Mouse (Mus musculus) liver, adult 2 months (tissue): ENCODE results near the gene Rgp1. TPM values are rescaled to one million over a fixed set of nuclear protein-coding genes. Genes with fewer than 3 reads are reported as not detected.

Experiments used
- DNase-seq: peaks from one replicate; pipeline ENCODE4 v3.0.0-alpha.2; 2011; ENCODE audit warnings: low read depth, low spot score; ENCODE audit errors: extremely low read depth
- H3K27ac ChIP-seq: fragments of 200-500 bp; replicated peaks from 2 replicates; pipeline ENCODE4 v1.5.1; 2012; ENCODE audit warnings: low read depth, mild to moderate bottlenecking, control low read depth, inconsistent platforms, low read length; ENCODE audit not compliant: insufficient read depth
- H3K27me3 ChIP-seq: fragments of 200-500 bp; 2 replicates; pipeline ENCODE4 v1.6.1; 2012; ENCODE audit warnings: mild to moderate bottlenecking, moderate library complexity, low read length, inconsistent platforms; ENCODE audit not compliant: control insufficient read depth, insufficient read depth
- H3K36me3 ChIP-seq: fragments of 200-500 bp; 2 replicates; pipeline ENCODE4 v1.6.1; 2012; ENCODE audit warnings: low read length, inconsistent platforms; ENCODE audit not compliant: control insufficient read depth, insufficient read depth
- H3K4me1 ChIP-seq: fragments of 200-500 bp; 2 replicates; pipeline ENCODE4 v1.6.1; 2011; ENCODE audit warnings: low read length; ENCODE audit not compliant: control insufficient read depth, insufficient read depth
- H3K4me3 ChIP-seq: fragments of 200-500 bp; 2 replicates; pipeline ENCODE4 v1.5.1; 2011; ENCODE audit warnings: low read depth, mild to moderate bottlenecking, control low read depth, low read length, moderate library complexity; ENCODE audit not compliant: insufficient read depth
- H3K79me2 ChIP-seq: fragments of 200-500 bp; 2 replicates; pipeline ENCODE4 v1.6.1; 2012; ENCODE audit warnings: inconsistent platforms, mild to moderate bottlenecking, low read length, moderate library complexity; ENCODE audit not compliant: control insufficient read depth, insufficient read depth
- H3K9ac ChIP-seq: fragments of 200-500 bp; 2 replicates; pipeline ENCODE4 v1.6.1; 2012; ENCODE audit warnings: low read depth, mild to moderate bottlenecking, control low read depth, inconsistent platforms, low read length
- CTCF ChIP-seq: fragments of 200-500 bp; IDR thresholded peaks from 2 replicates; pipeline ENCODE4 v1.5.1; 2011; ENCODE audit warnings: low read depth, low read length, control low read depth
- POLR2A ChIP-seq: fragments of 200-500 bp; IDR thresholded peaks from 2 replicates; pipeline ENCODE4 v1.6.1; 2011; ENCODE audit warnings: low read length, control low read depth; ENCODE audit not compliant: insufficient read depth; ENCODE audit errors: extremely low read depth
- WGBS: fragments of 180-500 bp; shearing (Covaris S2); methylation state at CpG from one replicate; pipeline ENCODE4 v1.1.7; 2018; 5-methylcytosine and 5-hydroxymethylcytosine counted together
- polyA plus RNA-seq: library from polyadenylated mRNA; depleted of rRNA; stranded (reverse); fragments of >200 nt; gene quantifications from 2 replicates; pipeline ENCODE4 v1.2.3, GENCODE M21; 2012; rRNA removed
- total RNA-seq: library from RNA; depleted of rRNA; stranded (reverse); fragments of >200 nt; gene quantifications from 2 replicates; pipeline ENCODE4 v1.2.3, GENCODE M21; 2014; rRNA removed

Gene Rgp1
- total and polyA plus RNA-seq, 2 experiments = 15.9 to 44.5 TPM

DNA sequence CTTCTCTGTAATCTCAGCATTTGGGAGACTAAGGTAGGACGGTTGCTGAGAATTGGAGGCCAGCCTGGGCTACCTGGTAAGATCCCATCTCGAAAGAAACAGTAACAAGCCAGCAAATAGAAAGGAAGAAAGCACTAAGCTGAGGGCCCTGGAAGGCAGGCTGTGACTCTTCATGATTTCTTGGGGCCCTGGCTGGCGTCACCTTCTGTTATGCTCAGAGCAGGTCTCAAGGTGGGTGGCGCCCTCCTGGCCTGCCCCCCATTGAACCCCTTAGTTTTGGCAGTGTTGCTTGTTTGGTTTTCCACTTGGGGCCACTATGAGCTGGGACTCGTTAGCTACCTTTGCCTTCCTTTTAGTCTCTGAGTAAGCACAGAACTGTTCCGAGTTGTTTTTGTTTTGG, 58.2 kb downstream of the Rgp1 start:
- TF ChIP-seq POLR2A (no peak), CTCF (no peak)
- H3K4me3 ChIP-seq = no peak overlapping the region
- no peak overlapping the region for H3K9ac ChIP-seq
- no peak for DNase-seq
- H3K4me1 ChIP-seq = no peaks in the 10 kb centered on the region
- no peaks in the 10 kb centered on the region for H3K79me2 ChIP-seq
- no peaks in the 10 kb centered on the region for H3K27me3 ChIP-seq
- WGBS = 87% methylated on average over 6 of the region's 6 CpGs
- no peak overlapping the region for H3K27ac ChIP-seq
- no peaks in the 10 kb centered on the region for H3K36me3 ChIP-seq

Other genes starting within 250 kb of the Rgp1 start
- 14.2 and 15.9 TPM in 2 replicates for gene Rusc2, start 196.7 kb upstream of the Rgp1 start, total RNA-seq
- 17.2 and 17.5 TPM in 2 replicates for gene Rusc2, start 196.7 kb upstream of the Rgp1 start, polyA plus RNA-seq
- gene Fam166b, start 149.6 kb upstream of the Rgp1 start, total RNA-seq = not detected in 2 replicates
- gene Fam166b, start 149.6 kb upstream of the Rgp1 start, polyA plus RNA-seq = not detected in 2 replicates
- gene Tesk1, start 136.8 kb upstream of the Rgp1 start, total RNA-seq = 3.0 and 3.2 TPM in 2 replicates
- 25.0 and 28.3 TPM in 2 replicates for gene Tesk1, start 136.8 kb upstream of the Rgp1 start, polyA plus RNA-seq
- gene Cd72, start 124.1 kb upstream of the Rgp1 start, total RNA-seq = 2.8 and 3.6 TPM in 2 replicates
- 1.3 and 4.9 TPM in 2 replicates for gene Cd72, start 124.1 kb upstream of the Rgp1 start, polyA plus RNA-seq
- not detected in 2 replicates for gene Sit1, start 95.0 kb upstream of the Rgp1 start, total RNA-seq
- gene Sit1, start 95.0 kb upstream of the Rgp1 start, polyA plus RNA-seq = 0.13 and 0.51 TPM in 2 replicates
- gene Ccdc107, start 85.8 kb upstream of the Rgp1 start, total RNA-seq = 190 and 221 TPM in 2 replicates
- 260 and 344 TPM in 2 replicates for gene Ccdc107, start 85.8 kb upstream of the Rgp1 start, polyA plus RNA-seq
- 0.74 and 0.94 TPM in 2 replicates for gene Arhgef39, start 79.0 kb upstream of the Rgp1 start, total RNA-seq
- 0.81 and 1.4 TPM in 2 replicates for gene Arhgef39, start 79.0 kb upstream of the Rgp1 start, polyA plus RNA-seq
- 0.20 and 0.28 TPM in 2 replicates for gene Car9, start 71.7 kb upstream of the Rgp1 start, total RNA-seq
- 0.14 and 0.20 TPM in 2 replicates for gene Car9, start 71.7 kb upstream of the Rgp1 start, polyA plus RNA-seq
- 1.8 and 8.4 TPM in 2 replicates for gene Tpm2, start 55.0 kb upstream of the Rgp1 start, total RNA-seq
- 3.8 TPM in 2 replicates for gene Tpm2, start 55.0 kb upstream of the Rgp1 start, polyA plus RNA-seq
- gene Creb3, start 16.4 kb upstream of the Rgp1 start, total RNA-seq = 37.8 and 41.1 TPM in 2 replicates
- gene Creb3, start 16.4 kb upstream of the Rgp1 start, polyA plus RNA-seq = 47.9 and 62.0 TPM in 2 replicates
- gene Tln1, start 16.0 kb upstream of the Rgp1 start, total RNA-seq = 39.9 and 42.8 TPM in 2 replicates
- gene Tln1, start 16.0 kb upstream of the Rgp1 start, polyA plus RNA-seq = 29.9 and 38.6 TPM in 2 replicates
- 5.1 and 5.3 TPM in 2 replicates for gene Gba2, start 158 bp downstream of the Rgp1 start, total RNA-seq
- 8.9 and 10.9 TPM in 2 replicates for gene Gba2, start 158 bp downstream of the Rgp1 start, polyA plus RNA-seq
- not detected in 2 replicates for gene Msmp, start 5.8 kb downstream of the Rgp1 start, total RNA-seq
- gene Msmp, start 5.8 kb downstream of the Rgp1 start, polyA plus RNA-seq = not detected in 2 replicates
- gene Npr2, start 53.2 kb downstream of the Rgp1 start, total RNA-seq = 22.9 and 29.2 TPM in 2 replicates
- gene Npr2, start 53.2 kb downstream of the Rgp1 start, polyA plus RNA-seq = 24.1 and 39.1 TPM in 2 replicates
- 0.47 and 0.55 TPM in 2 replicates for gene Spag8, start 74.9 kb downstream of the Rgp1 start, total RNA-seq
- gene Spag8, start 74.9 kb downstream of the Rgp1 start, polyA plus RNA-seq = 0.83 and 1.1 TPM in 2 replicates
- 202 and 236 TPM in 2 replicates for gene Hint2, start 77.8 kb downstream of the Rgp1 start, total RNA-seq
- gene Hint2, start 77.8 kb downstream of the Rgp1 start, polyA plus RNA-seq = 215 and 231 TPM in 2 replicates
- gene Tmem8b, start 90.3 kb downstream of the Rgp1 start, total RNA-seq = 0.46 and 0.81 TPM in 2 replicates
- 1.8 and 1.9 TPM in 2 replicates for gene Tmem8b, start 90.3 kb downstream of the Rgp1 start, polyA plus RNA-seq
- gene Fam221b, start 90.4 kb downstream of the Rgp1 start, total RNA-seq = not detected in 2 replicates
- 0.02 TPM in 1 of 2 replicates, not detected in the other for gene Fam221b, start 90.4 kb downstream of the Rgp1 start, polyA plus RNA-seq
- not detected in 2 replicates for gene Olfr70, start 122.1 kb downstream of the Rgp1 start, total RNA-seq
- not detected in 2 replicates for gene Olfr70, start 122.1 kb downstream of the Rgp1 start, polyA plus RNA-seq
- gene Olfr71, start 131.5 kb downstream of the Rgp1 start, total RNA-seq = not detected in 2 replicates
- gene Olfr71, start 131.5 kb downstream of the Rgp1 start, polyA plus RNA-seq = not detected in 2 replicates
- gene Hrct1, start 148.5 kb downstream of the Rgp1 start, total RNA-seq = 0.09 and 0.13 TPM in 2 replicates
- gene Hrct1, start 148.5 kb downstream of the Rgp1 start, polyA plus RNA-seq = 0.07 and 0.21 TPM in 2 replicates
- 0.07 and 0.18 TPM in 2 replicates for gene Spaar, start 151.3 kb downstream of the Rgp1 start, total RNA-seq
- gene Spaar, start 151.3 kb downstream of the Rgp1 start, polyA plus RNA-seq = 0.07 and 0.12 TPM in 2 replicates
- not detected in 2 replicates for gene Olfr159, start 192.3 kb downstream of the Rgp1 start, total RNA-seq
- not detected in 2 replicates for gene Olfr159, start 192.3 kb downstream of the Rgp1 start, polyA plus RNA-seq
- not detected in 2 replicates for gene Olfr156, start 245.2 kb downstream of the Rgp1 start, total RNA-seq
- gene Olfr156, start 245.2 kb downstream of the Rgp1 start, polyA plus RNA-seq = not detected in 2 replicates